Mouse (Mus musculus) kidney, adult 2 months (tissue): ENCODE measurements around the gene Rcn1.

Experiments
- CTCF ChIP-seq: fragments of 200-500 bp; conservative IDR thresholded peaks from 2 replicates; pipeline ENCODE4 v1.5.1; 2011; ENCODE audit warnings: low read depth, mild to moderate bottlenecking, control low read depth, low read length, moderate library complexity, mixed read lengths; ENCODE audit not compliant: insufficient read depth, insufficient read length
- POLR2A ChIP-seq: fragments of 200-500 bp; IDR thresholded peaks from one replicate; pipeline ENCODE4 v1.6.1; 2011; ENCODE audit warnings: low read depth, low read length, control low read depth

DNA sequence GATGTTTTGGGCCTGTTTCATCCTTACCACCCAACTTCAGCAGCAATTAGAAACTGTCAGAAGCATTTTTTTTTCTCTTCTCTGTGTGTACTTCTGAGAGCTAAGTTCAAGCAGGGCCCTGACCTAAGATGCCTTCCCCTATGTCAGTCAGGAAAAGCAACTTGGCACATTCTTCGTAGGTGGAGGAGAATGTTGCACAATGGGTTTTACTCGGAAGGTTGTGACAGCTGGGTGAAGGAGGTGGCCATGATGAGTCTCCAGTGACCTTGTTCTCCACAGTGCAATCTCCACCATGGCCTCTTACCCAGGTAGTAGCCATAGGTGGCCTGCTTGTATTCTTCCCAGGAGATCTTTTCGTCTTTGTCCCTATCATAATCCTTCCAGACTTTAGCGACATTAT, 4.7 kb downstream of the Rcn1 start:
- no peak for TF ChIP-seq CTCF
- no peak for TF ChIP-seq POLR2A
